Mouse (Mus musculus) spleen, adult 2 months (tissue): ENCODE data around the gene Ccdc184. TPM values are rescaled to one million over a fixed set of nuclear protein-coding genes. Genes with fewer than 3 reads are reported as not detected.

Experiments
- DNase-seq, 2 experiments: peaks; one replicate each; pipeline versions ENCODE4 v3.0.0 to v3.0.0-alpha.2; 2012 to 2021; ENCODE audit warnings: low spot score in 2 of 2, low read depth in 1 of 2
- H3K27ac ChIP-seq: fragments of 200-500 bp; 2 replicates; pipeline ENCODE4 v1.5.1; 2012; ENCODE audit warnings: low read length, inconsistent platforms; ENCODE audit not compliant: insufficient read depth
- H3K27me3 ChIP-seq: fragments of 200-500 bp; 2 replicates; pipeline ENCODE4 v1.6.1; 2012; ENCODE audit warnings: mild to moderate bottlenecking, moderate library complexity, low read length, inconsistent platforms; ENCODE audit not compliant: control insufficient read depth, insufficient read depth
- H3K36me3 ChIP-seq: fragments of 200-500 bp; 2 replicates; pipeline ENCODE4 v1.6.1; 2012; ENCODE audit warnings: mild to moderate bottlenecking, low read length, inconsistent platforms; ENCODE audit not compliant: control insufficient read depth, insufficient read depth
- H3K4me1 ChIP-seq: fragments of 200-500 bp; 2 replicates; pipeline ENCODE4 v1.6.1; 2011; ENCODE audit warnings: inconsistent platforms; ENCODE audit not compliant: control insufficient read depth, insufficient read depth, insufficient read length
- H3K4me3 ChIP-seq: fragments of 200-500 bp; 2 replicates; pipeline ENCODE4 v1.5.1; 2011; ENCODE audit warnings: mild to moderate bottlenecking, inconsistent platforms; ENCODE audit not compliant: insufficient read depth, insufficient read length; ENCODE audit errors: extremely low read depth
- CTCF ChIP-seq: fragments of 200-500 bp; IDR thresholded peaks from 2 replicates; pipeline ENCODE4 v1.5.1; 2011; ENCODE audit warnings: mild to moderate bottlenecking, inconsistent platforms; ENCODE audit not compliant: insufficient read depth, insufficient read length, insufficient replicate concordance; ENCODE audit errors: extremely low read depth
- POLR2A ChIP-seq: fragments of 200-500 bp; IDR thresholded peaks from 2 replicates; pipeline ENCODE4 v1.6.1; 2011; ENCODE audit warnings: low read depth, low read length, inconsistent platforms
- WGBS: fragments of 180-500 bp; shearing (Covaris S2); methylation state at CpG from one replicate; pipeline ENCODE4 v1.1.7; 2018; 5-methylcytosine and 5-hydroxymethylcytosine counted together
- polyA plus RNA-seq: library from polyadenylated mRNA; depleted of rRNA; stranded (reverse); fragments of >200 nt; gene quantifications from 2 replicates; pipeline ENCODE4 v1.2.3, GENCODE M21; 2012; rRNA removed

Ccdc184 gene
- 0.84 and 0.88 TPM in 2 replicates for polyA plus RNA-seq

GRCm38 (mm10) chr15:98166963-98167644 is at the start of gene Ccdc184:
Gene Ccdc184, plus strand, starts transcription at chr15:98167158.
- peak within 1 kb of the TSS; percentile 44; the same call in 1 of the 2 replicates for H3K4me3 ChIP-seq
- no peaks in the 10 kb centered on the region for H3K36me3 ChIP-seq
- TF ChIP-seq POLR2A (no peak), CTCF (no peak)
- peaks cover 7% of the 10 kb centered on the region for H3K4me1 ChIP-seq
- H3K27me3 ChIP-seq = peaks cover 19% of the 10 kb centered on the region
- H3K27ac ChIP-seq = no peak within 1 kb of the TSS
- DNase-seq = no peak
- 7% methylated on average over 18 of the region's 18 CpGs for WGBS

- H3K4me1 ChIP-seq = no peaks in the 10 kb centered on the region
- 0 out of 2 replicates have a peak, but pooled peaks cover 1% of the 10 kb centered on the region for H3K36me3 ChIP-seq
- H3K27ac ChIP-seq = no peak overlapping the region
- WGBS = 97% methylated on average over 12 of the region's 12 CpGs
- H3K27me3 ChIP-seq = no peaks in the 10 kb centered on the region
- TF ChIP-seq POLR2A = no peak
- no peak overlapping the region for H3K4me3 ChIP-seq
- DNase-seq = no peak
These were observed 47.6 kb upstream of the Ccdc184 start for GRCm38 (mm10) chr15:98119363-98119762.

- DNase-seq = no peak
- Histone ChIP-seq H3K4me3 (no peak overlapping the region), H3K27ac (no peak overlapping the region), H3K36me3 (0 out of 2 replicates have a peak, but pooled peaks cover 1% of the 10 kb centered on the region), H3K4me1 (no peaks in the 10 kb centered on the region), H3K27me3 (no peaks in the 10 kb centered on the region)
- WGBS = 96% methylated on average over 20 of the region's 20 CpGs
- no peak for TF ChIP-seq POLR2A
- no peak for TF ChIP-seq CTCF
These were observed 46.1 kb upstream of the Ccdc184 start for GRCm38 (mm10) chr15:98120831-98121230.

- H3K4me3 ChIP-seq = no peak overlapping the region
- no peak for TF ChIP-seq POLR2A
- no peak for TF ChIP-seq CTCF
- H3K27me3 ChIP-seq = no peaks in the 10 kb centered on the region
- WGBS = 92% methylated on average over 4 of the region's 4 CpGs
- H3K4me1 ChIP-seq = no peaks in the 10 kb centered on the region
- H3K36me3 ChIP-seq = peaks cover 13% of the 10 kb centered on the region; the same call in 1 of the 2 replicates
- DNase-seq = no peak
- no peak overlapping the region for H3K27ac ChIP-seq
These were observed 36.0 kb upstream of the Ccdc184 start for GRCm38 (mm10) chr15:98131001-98131400.

DNA sequence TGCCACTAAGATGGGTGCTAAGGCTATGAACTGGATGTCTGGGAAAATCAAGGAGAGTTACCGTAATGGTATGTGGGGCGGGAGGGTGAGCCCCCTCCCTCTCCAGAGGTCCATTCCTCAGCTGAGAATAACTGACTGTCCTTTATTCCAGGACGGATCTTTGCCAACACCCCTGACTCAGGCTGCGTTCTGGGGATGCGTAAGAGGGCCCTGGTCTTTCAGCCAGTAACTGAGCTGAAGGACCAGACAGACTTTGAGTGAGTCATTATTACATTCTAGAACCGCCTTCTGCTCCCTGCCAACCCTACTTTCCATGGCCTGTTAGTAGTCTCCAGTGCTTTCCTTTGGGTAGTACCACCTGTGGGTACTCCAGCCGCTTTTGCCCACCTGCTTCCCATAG is 35.5 kb upstream of the Ccdc184 start:
- Histone ChIP-seq H3K4me1 (no peaks in the 10 kb centered on the region), H3K27ac (no peak overlapping the region), H3K4me3 (no peak overlapping the region), H3K27me3 (no peaks in the 10 kb centered on the region), H3K36me3 (peaks cover 17% of the 10 kb centered on the region; the same call in 1 of the 2 replicates)
- no peak for TF ChIP-seq POLR2A
- TF ChIP-seq CTCF = no peak
- 95% methylated on average over 7 of the region's 7 CpGs for WGBS
- DNase-seq = no peak

GRCm38 (mm10) chr15:98131942-98132655 is 34.9 kb upstream of the Ccdc184 start:
- H3K4me1 ChIP-seq = no peaks in the 10 kb centered on the region
- no peak overlapping the region for H3K4me3 ChIP-seq
- no peaks in the 10 kb centered on the region for H3K27me3 ChIP-seq
- WGBS = 94% methylated on average over 15 of the region's 15 CpGs
- no peak overlapping the region for H3K27ac ChIP-seq
- no peak for TF ChIP-seq POLR2A
- no peak for TF ChIP-seq CTCF
- peaks cover 17% of the 10 kb centered on the region; the same call in 1 of the 2 replicates for H3K36me3 ChIP-seq
- DNase-seq = no peak

DNA sequence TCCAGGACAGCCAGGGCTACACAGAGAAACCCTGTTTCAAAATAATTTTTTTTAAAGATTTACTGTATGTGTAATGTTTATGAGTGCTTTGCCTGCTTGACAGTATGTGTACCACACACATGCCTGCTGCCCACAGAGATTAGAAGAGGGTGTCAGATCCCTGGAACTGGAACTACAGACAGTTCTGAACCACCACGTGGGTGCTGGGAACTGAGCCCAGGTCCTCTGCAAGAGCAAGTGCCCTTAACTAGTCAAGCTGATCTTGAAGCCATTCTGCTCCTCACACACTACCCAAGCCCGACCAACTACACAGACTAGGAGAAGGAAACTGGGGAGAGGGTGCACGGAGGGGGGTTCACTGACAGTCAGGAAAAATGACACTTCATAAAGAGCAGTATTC is 33.5 kb upstream of the Ccdc184 start:
- no peaks in the 10 kb centered on the region for H3K27me3 ChIP-seq
- TF ChIP-seq POLR2A (no peak), CTCF (no peak)

More for the DNA sequence above, 33.5 kb upstream of the Ccdc184 start:
- H3K36me3 ChIP-seq = peaks cover 17% of the 10 kb centered on the region; the same call in 1 of the 2 replicates
- DNase-seq = no peak
- 90% methylated on average over 3 of the region's 3 CpGs for WGBS
- H3K4me3 ChIP-seq = no peak overlapping the region
- H3K4me1 ChIP-seq = no peaks in the 10 kb centered on the region
- no peak overlapping the region for H3K27ac ChIP-seq
